Mouse (Mus musculus) olfactory bulb, adult 2 months (tissue): ENCODE data around the gene Ak7. TPM values are rescaled to one million over a fixed set of nuclear protein-coding genes. Genes with fewer than 3 reads are reported as not detected.

ENCODE experiments used
- H3K27ac ChIP-seq: fragments of 200-500 bp; 2 replicates; pipeline ENCODE4 v1.5.1; 2012; ENCODE audit warnings: low read depth, low read length; ENCODE audit not compliant: insufficient read depth
- H3K4me1 ChIP-seq: fragments of 200-500 bp; 2 replicates; pipeline ENCODE4 v1.6.1; 2012; ENCODE audit warnings: low read length; ENCODE audit not compliant: control insufficient read depth, insufficient read depth
- H3K4me3 ChIP-seq: fragments of 200-500 bp; 2 replicates; pipeline ENCODE4 v1.5.1; 2012; ENCODE audit warnings: mild to moderate bottlenecking, low read depth, low read length, moderate library complexity; ENCODE audit not compliant: insufficient read depth
- CTCF ChIP-seq: fragments of 200-500 bp; IDR thresholded peaks from 2 replicates; pipeline ENCODE4 v1.5.1; 2012; ENCODE audit warnings: low read depth, mild to moderate bottlenecking, low read length, moderate library complexity; ENCODE audit not compliant: insufficient read depth
- POLR2A ChIP-seq: fragments of 200-500 bp; IDR thresholded peaks from 2 replicates; pipeline ENCODE4 v1.6.1; 2012; ENCODE audit warnings: mild to moderate bottlenecking, low read depth, low read length, moderate library complexity; ENCODE audit not compliant: insufficient read depth
- WGBS: fragments of 180-500 bp; shearing (Covaris S2); methylation state at CpG from one replicate; pipeline ENCODE4 v1.1.7; 2018; 5-methylcytosine and 5-hydroxymethylcytosine counted together
- polyA plus RNA-seq: library from polyadenylated mRNA; stranded (reverse); fragments of >200 nt; gene quantifications from 2 replicates; pipeline ENCODE4 v1.2.4, GENCODE M21; 2012; ENCODE audit warnings: low replicate concordance; ENCODE audit not compliant: missing spikeins, insufficient read depth, insufficient read length

Ak7 gene
- not detected in 2 replicates for polyA plus RNA-seq

- TF ChIP-seq POLR2A (no peak), CTCF (no peak)
Measured at GRCm38 (mm10) chr12:105705799-105706487, at the start of gene Ak7. Gene Ak7, plus strand, starts transcription at chr12:105705976.

GRCm38 (mm10) chr12:105676274-105676673 is 29.5 kb upstream of the Ak7 start:
- TF ChIP-seq CTCF (no peak), POLR2A (no peak)
- H3K4me1 ChIP-seq: peaks cover 13% of the 10 kb centered on the region; the same call in 1 of the 2 replicates
- WGBS: 95% methylated on average over 8 of the region's 8 CpGs
- no peak overlapping the region for H3K4me3 ChIP-seq
- H3K27ac ChIP-seq: no peak overlapping the region

More at GRCm38 (mm10) chr12:105705799-105706487, at the start of gene Ak7:
- H3K4me1 ChIP-seq: no peaks in the 10 kb centered on the region
- WGBS: 26% methylated on average over 22 of the region's 22 CpGs
- no peak within 1 kb of the TSS for H3K27ac ChIP-seq
- H3K4me3 ChIP-seq: no peak within 1 kb of the TSS

DNA sequence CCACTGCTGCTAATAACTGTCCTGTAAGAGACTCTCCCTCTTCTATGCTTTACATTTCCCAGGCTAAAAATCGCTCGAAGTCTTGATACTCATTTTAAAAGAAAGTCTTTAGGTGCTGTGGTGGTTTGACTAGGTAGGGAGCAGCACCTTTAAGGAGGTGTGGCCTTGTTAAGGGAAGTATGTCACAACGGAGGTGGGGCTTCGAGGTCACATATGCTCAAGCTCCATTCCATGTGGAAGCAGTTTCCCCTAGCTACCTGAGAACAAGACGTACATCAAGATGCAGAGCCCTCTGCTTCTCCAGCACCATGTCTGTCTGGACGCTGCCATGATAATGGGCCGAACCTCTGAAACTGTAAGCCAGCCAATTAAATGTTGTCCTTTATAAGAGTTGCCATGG is 27.6 kb upstream of the Ak7 start:
- Histone ChIP-seq H3K4me3 (no peak overlapping the region), H3K4me1 (peaks cover 13% of the 10 kb centered on the region; the same call in 1 of the 2 replicates), H3K27ac (no peak overlapping the region)
- 92% methylated on average over 7 of the region's 7 CpGs for WGBS
- TF ChIP-seq POLR2A (no peak), CTCF (no peak)

GRCm38 (mm10) chr12:105678762-105679161 is 27.0 kb upstream of the Ak7 start:
- TF ChIP-seq CTCF: no peak
- no peak for TF ChIP-seq POLR2A
- Histone ChIP-seq H3K4me1 (peaks cover 14% of the 10 kb centered on the region), H3K4me3 (no peak overlapping the region), H3K27ac (no peak overlapping the region)
- 87% methylated on average over 3 of the region's 3 CpGs for WGBS

GRCm38 (mm10) chr12:105683933-105684901 is 21.6 kb upstream of the Ak7 start, which contains the start of gene Gskip:
Gene Gskip, plus strand, starts transcription at chr12:105684829.
- Histone ChIP-seq H3K27ac (peak within 1 kb of the TSS; percentile 80), H3K4me1 (peaks cover 5% of the 10 kb centered on the region), H3K4me3 (peak within 1 kb of the TSS; percentile 95)
- TF ChIP-seq POLR2A (no peak), CTCF (no peak)
- 1% methylated on average over 41 of the region's 41 CpGs for WGBS

GRCm38 (mm10) chr12:105685001-105685691 is 20.6 kb upstream of the Ak7 start, which contains the start of gene Atg2b:
Gene Atg2b, minus strand, starts transcription at chr12:105685211.
- WGBS: under 1% methylated on average over 71 of the region's 73 CpGs
- H3K4me1 ChIP-seq: peaks cover 5% of the 10 kb centered on the region
- H3K4me3 ChIP-seq: peak within 1 kb of the TSS; percentile 95
- TF ChIP-seq CTCF: no peak
- TF ChIP-seq POLR2A: no peak
- peak within 1 kb of the TSS; percentile 80 for H3K27ac ChIP-seq

DNA sequence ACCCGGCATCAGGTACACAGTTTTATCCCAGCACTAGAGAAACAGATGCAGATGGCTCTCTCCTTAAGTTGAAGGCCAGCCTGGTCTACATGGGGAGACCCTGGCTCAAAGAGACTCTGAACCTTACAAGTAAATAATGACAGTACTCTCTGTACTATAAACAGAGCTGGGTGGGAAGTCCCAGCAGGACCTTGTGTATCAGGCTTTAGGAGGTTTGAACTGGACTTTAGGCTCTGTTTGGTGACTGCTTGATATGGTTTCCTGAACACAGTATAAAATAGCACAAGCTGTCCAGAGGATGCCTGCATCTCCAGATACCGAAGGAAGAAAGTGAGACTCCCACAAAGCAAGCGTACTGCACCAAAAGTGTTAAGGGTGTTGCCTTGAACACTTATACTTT is 19.0 kb upstream of the Ak7 start:
- Histone ChIP-seq H3K4me1 (peaks cover 5% of the 10 kb centered on the region), H3K27ac (no peak overlapping the region), H3K4me3 (no peak overlapping the region)
- TF ChIP-seq CTCF (no peak), POLR2A (no peak)
- WGBS: 85% methylated on average over 3 of the region's 3 CpGs

DNA sequence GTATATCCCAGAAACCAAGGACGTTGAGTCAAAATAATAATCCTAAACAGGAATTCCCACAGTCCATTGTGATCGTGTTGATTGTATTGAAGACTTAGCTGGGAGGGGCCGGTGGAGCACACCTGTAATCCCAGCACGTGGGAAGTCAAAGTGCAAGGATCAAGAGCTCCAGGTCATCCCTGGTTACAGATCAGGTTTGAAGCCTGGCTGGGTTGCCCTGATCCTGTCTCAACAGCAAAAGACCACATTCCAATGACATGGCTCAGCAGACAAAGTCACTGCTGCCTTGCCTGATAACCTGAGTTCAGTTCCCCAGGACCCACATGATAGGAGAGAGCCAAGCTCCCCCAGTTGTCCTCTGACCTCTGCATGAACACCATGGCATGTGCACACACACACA is 18.4 kb upstream of the Ak7 start:
- H3K4me3 ChIP-seq: no peak overlapping the region
- H3K4me1 ChIP-seq: peaks cover 3% of the 10 kb centered on the region
- WGBS: 84% methylated on average over 4 of the region's 4 CpGs
- H3K27ac ChIP-seq: no peak overlapping the region
- TF ChIP-seq POLR2A (no peak), CTCF (no peak)

- TF ChIP-seq POLR2A (no peak), CTCF (no peak)
- H3K4me1 ChIP-seq: peaks cover 3% of the 10 kb centered on the region
- WGBS: 86% methylated on average over 4 of the region's 4 CpGs
- no peak overlapping the region for H3K27ac ChIP-seq
- no peak overlapping the region for H3K4me3 ChIP-seq
Measured at GRCm38 (mm10) chr12:105688546-105688945, 17.2 kb upstream of the Ak7 start.
